Mouse (Mus musculus) forebrain, embryonic 10.5 days (tissue): Measurements from ENCODE around the gene Hipk2. TPM values are rescaled to one million over a fixed set of nuclear protein-coding genes. Genes with fewer than 3 reads are reported as not detected.
A peak's percentile ranks its signal among the peaks of the same experiment; 100 is the strongest.

ENCODE experiments used
- DNase-seq: peaks from one replicate; pipeline ENCODE4 v3.0.0-alpha.2; 2017; ENCODE audit warnings: low spot score; ENCODE audit errors: extremely low spot score
- H3K27ac ChIP-seq: fragments of 300-500 bp; sonication (generic); 2 replicates; pipeline ENCODE4 v1.5.1; 2016; ENCODE audit warnings: mild to moderate bottlenecking
- H3K27me3 ChIP-seq: fragments of 300-500 bp; sonication (generic); 2 replicates; pipeline ENCODE4 v1.6.1; 2016; ENCODE audit warnings: mild to moderate bottlenecking; ENCODE audit not compliant: poor library complexity, severe bottlenecking
- H3K36me3 ChIP-seq: fragments of 300-500 bp; sonication (generic); replicated peaks from 2 replicates; pipeline ENCODE4 v1.6.1; 2016; ENCODE audit warnings: mild to moderate bottlenecking, moderate library complexity
- H3K4me1 ChIP-seq: fragments of 300-500 bp; sonication (generic); 2 replicates; pipeline ENCODE4 v1.6.1; 2016
- H3K4me3 ChIP-seq: fragments of 300-500 bp; sonication (generic); 2 replicates; pipeline ENCODE4 v1.5.1; 2016; ENCODE audit warnings: mild to moderate bottlenecking, moderate library complexity
- H3K9me3 ChIP-seq: fragments of 300-500 bp; sonication (generic); 2 replicates; pipeline ENCODE4 v1.6.1; 2016; ENCODE audit warnings: mild to moderate bottlenecking, moderate library complexity
- WGBS: fragments of 180-500 bp; shearing (Covaris S2); methylation state at CpG from one replicate; pipeline ENCODE4 v1.1.7; 2016; 5-methylcytosine and 5-hydroxymethylcytosine counted together
- polyA plus RNA-seq: library from polyadenylated mRNA; unstranded; fragments of >200 nt; fragmentation: Nextera tagmentation; extraction: Ambion mirVana; gene quantifications from 2 replicates; pipeline ENCODE4 v1.2.1, GENCODE M21; 2016

Gene Hipk2
- polyA plus RNA-seq, 1 experiment from 2014 or later, result 29.0 TPM

DNA sequence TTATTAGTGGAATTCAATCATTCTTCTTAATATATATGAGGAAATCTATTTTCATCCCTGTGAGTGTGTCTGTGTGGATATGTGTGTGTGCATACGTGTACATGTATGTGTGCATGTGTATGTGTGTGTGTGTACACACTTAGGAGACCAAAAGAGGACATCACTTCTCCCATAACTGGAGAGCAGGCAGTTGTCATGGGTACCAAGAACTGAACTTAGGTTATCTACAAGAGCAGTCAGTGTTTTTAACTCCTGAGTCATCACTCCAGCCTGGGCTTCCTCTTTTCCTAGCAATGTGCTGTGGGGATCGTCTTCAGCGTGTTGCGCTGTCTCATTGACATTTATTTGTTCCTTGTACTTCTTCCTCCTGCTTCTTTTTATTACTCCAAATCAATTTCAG lies 24.1 kb upstream of the Hipk2 start:
- Histone ChIP-seq H3K27me3 (no peaks in the 10 kb centered on the region), H3K9me3 (no peaks in the 10 kb centered on the region), H3K4me1 (peaks cover 11% of the 10 kb centered on the region), H3K27ac (no peak overlapping the region), H3K36me3 (no peaks in the 10 kb centered on the region), H3K4me3 (no peak overlapping the region)
- no peak for DNase-seq
- 94% methylated on average over 4 of the region's 4 CpGs for WGBS

- Histone ChIP-seq H3K36me3 (no peaks in the 10 kb centered on the region), H3K27me3 (no peaks in the 10 kb centered on the region), H3K9me3 (no peaks in the 10 kb centered on the region), H3K4me1 (peaks cover 11% of the 10 kb centered on the region), H3K27ac (no peak overlapping the region), H3K4me3 (no peak overlapping the region)
- DNase-seq, result no peak
- 63% methylated on average over 3 of the region's 3 CpGs for WGBS
Measured at GRCm38 (mm10) chr6:38893615-38894014, 17.6 kb upstream of the Hipk2 start.

DNA sequence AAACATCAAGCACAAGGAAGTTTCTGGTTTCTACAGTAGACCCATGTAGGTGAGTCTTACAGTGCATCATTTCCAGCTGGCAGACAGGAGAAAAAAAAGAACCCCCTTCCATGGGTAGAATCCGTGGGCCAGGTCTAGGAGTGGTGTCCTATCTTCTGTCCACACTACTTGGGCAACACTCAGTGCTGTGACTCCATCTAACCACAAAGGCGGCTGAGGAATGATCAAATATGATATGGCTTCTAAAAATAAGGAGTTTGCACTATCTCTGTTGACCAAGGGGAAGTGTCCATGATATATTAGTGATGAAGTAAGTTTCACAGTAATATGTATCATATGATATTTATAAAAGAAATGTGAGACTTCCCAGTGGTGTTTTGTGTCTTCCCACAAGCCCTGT lies 16.1 kb upstream of the Hipk2 start:
- 83% methylated on average over 2 of the region's 2 CpGs for WGBS

GRCm38 (mm10) chr6:38889156-38889555 lies 13.2 kb upstream of the Hipk2 start:
- 77% methylated on average over 6 of the region's 6 CpGs for WGBS
- Histone ChIP-seq H3K9me3 (no peaks in the 10 kb centered on the region), H3K27ac (no peak overlapping the region), H3K4me1 (peaks cover 6% of the 10 kb centered on the region; the same call in 1 of the 2 replicates), H3K4me3 (no peak overlapping the region), H3K27me3 (no peaks in the 10 kb centered on the region), H3K36me3 (no peaks in the 10 kb centered on the region)
- no peak for DNase-seq

More for the DNA sequence above, 16.1 kb upstream of the Hipk2 start:
- Histone ChIP-seq H3K36me3 (no peaks in the 10 kb centered on the region), H3K4me3 (no peak overlapping the region), H3K4me1 (peaks cover 11% of the 10 kb centered on the region), H3K9me3 (no peaks in the 10 kb centered on the region), H3K27me3 (no peaks in the 10 kb centered on the region), H3K27ac (no peak overlapping the region)
- no peak for DNase-seq

DNA sequence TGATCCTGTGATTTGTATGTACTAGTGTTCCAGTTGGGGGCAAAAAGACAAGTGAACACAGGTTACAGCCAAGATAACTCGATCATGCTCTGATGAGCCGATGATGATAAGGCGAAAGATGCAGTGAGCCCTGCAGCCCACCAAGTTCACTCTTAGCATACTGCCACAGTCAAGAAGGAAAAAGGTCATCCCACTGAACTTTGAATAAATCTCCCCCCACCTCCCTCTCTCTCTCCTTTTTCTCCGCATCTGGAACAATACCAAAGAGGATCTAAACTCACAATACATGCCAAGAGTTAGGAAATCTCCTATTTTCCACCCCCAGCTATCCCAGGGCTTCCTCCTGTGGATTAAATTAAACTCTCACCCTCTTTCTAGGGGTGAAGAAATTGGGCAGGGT lies 11.5 kb upstream of the Hipk2 start:
- Histone ChIP-seq H3K27ac (no peak overlapping the region), H3K27me3 (0 out of 2 replicates have a peak, but pooled peaks cover 6% of the 10 kb centered on the region), H3K4me3 (no peak overlapping the region), H3K9me3 (no peaks in the 10 kb centered on the region), H3K4me1 (peaks cover 14% of the 10 kb centered on the region), H3K36me3 (no peaks in the 10 kb centered on the region)
- no peak for DNase-seq
- WGBS, result 87% methylated on average over 4 of the region's 4 CpGs

DNA sequence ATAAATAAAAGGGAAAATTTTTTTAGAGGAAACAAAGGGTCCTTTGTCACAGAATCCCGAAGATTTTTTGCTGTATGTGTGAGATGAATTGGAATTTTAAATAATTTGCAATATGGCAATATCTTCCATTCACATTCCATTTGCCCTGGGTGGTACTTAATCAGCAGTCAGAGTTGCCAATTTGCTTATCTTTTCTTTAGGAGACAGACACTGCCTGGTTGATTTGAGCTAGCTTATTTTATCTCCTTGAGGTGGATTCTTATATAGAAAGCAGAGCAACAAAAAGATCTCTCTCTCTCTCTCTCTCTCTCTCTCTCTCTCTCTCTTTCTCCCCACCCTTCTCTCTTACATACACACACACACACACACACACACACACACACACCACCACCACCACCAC lies 9.2 kb upstream of the Hipk2 start:
- no peak for DNase-seq
- Histone ChIP-seq H3K36me3 (no peaks in the 10 kb centered on the region), H3K9me3 (no peaks in the 10 kb centered on the region), H3K4me3 (no peak overlapping the region), H3K4me1 (peaks cover 19% of the 10 kb centered on the region), H3K27ac (no peak overlapping the region), H3K27me3 (peaks cover 18% of the 10 kb centered on the region; the same call in 1 of the 2 replicates)
- 89% methylated on average over 1 of the region's 1 CpGs for WGBS

DNA sequence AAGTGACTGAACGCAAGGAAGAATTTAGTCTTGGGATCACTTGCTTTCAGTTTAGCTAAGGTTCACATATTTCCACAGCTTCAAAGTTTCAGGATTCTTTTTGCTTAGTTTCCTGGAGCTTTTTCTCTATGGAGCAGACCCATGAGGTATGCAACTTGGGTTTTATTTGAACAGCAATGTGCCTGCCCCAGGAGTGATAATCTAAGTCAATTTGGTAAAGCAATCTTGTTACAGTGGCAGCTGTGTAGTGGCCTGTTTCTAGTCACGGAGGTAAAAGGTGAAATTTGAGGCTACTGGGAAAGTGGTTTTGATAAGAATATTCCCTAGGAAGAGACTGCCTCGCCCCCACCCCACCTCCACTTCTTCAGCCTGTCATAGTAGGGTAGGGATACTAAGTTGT lies 8.5 kb upstream of the Hipk2 start:
- Histone ChIP-seq H3K9me3 (no peaks in the 10 kb centered on the region), H3K27me3 (peaks cover 18% of the 10 kb centered on the region; the same call in 1 of the 2 replicates), H3K27ac (no peak overlapping the region), H3K4me3 (no peak overlapping the region), H3K4me1 (peaks cover 19% of the 10 kb centered on the region), H3K36me3 (no peaks in the 10 kb centered on the region)
- DNase-seq, result no peak
- WGBS, result 76% methylated on average over 3 of the region's 3 CpGs

- Histone ChIP-seq H3K9me3 (no peaks in the 10 kb centered on the region), H3K4me1 (peaks cover 17% of the 10 kb centered on the region), H3K4me3 (no peak overlapping the region), H3K27me3 (peaks cover 34% of the 10 kb centered on the region), H3K36me3 (no peaks in the 10 kb centered on the region), H3K27ac (no peak overlapping the region)
- no peak for DNase-seq
- WGBS, result 72% methylated on average over 6 of the region's 6 CpGs
Measured at GRCm38 (mm10) chr6:38882728-38883171, 6.8 kb upstream of the Hipk2 start.

- Histone ChIP-seq H3K27me3 (peaks cover 40% of the 10 kb centered on the region), H3K4me3 (no peak overlapping the region), H3K9me3 (no peaks in the 10 kb centered on the region), H3K27ac (no peak overlapping the region), H3K4me1 (peaks cover 18% of the 10 kb centered on the region), H3K36me3 (no peaks in the 10 kb centered on the region)
- WGBS, result 68% methylated on average over 6 of the region's 6 CpGs
- DNase-seq, result no peak
Measured at GRCm38 (mm10) chr6:38881975-38882374, 6.0 kb upstream of the Hipk2 start.

- no peak for DNase-seq
- H3K36me3 ChIP-seq, result no peaks in the 10 kb centered on the region
- 71% methylated on average over 2 of the region's 2 CpGs for WGBS
- no peak overlapping the region for H3K4me3 ChIP-seq
- H3K9me3 ChIP-seq, result no peaks in the 10 kb centered on the region
- no peak overlapping the region for H3K27ac ChIP-seq
- peaks cover 40% of the 10 kb centered on the region for H3K27me3 ChIP-seq
- peaks cover 22% of the 10 kb centered on the region for H3K4me1 ChIP-seq
Measured at GRCm38 (mm10) chr6:38881468-38881867, 5.5 kb upstream of the Hipk2 start.

GRCm38 (mm10) chr6:38877674-38878073 lies 1.7 kb upstream of the Hipk2 start:
- Histone ChIP-seq H3K4me1 (peaks cover 31% of the 10 kb centered on the region), H3K27me3 (peaks cover 34% of the 10 kb centered on the region), H3K9me3 (no peaks in the 10 kb centered on the region), H3K4me3 (no peak overlapping the region), H3K27ac (no peak overlapping the region), H3K36me3 (no peaks in the 10 kb centered on the region)
- no peak for DNase-seq
- WGBS, result 90% methylated on average over 2 of the region's 2 CpGs

GRCm38 (mm10) chr6:38875258-38876070 lies 501 bp downstream of the Hipk2 start, which contains the start of gene Tbxas1:
Tbxas1 (plus strand) TSS chr6:38875404.
- DNase-seq, result peak; percentile 59
- WGBS, result under 1% methylated on average over 73 of the region's 77 CpGs

DNA sequence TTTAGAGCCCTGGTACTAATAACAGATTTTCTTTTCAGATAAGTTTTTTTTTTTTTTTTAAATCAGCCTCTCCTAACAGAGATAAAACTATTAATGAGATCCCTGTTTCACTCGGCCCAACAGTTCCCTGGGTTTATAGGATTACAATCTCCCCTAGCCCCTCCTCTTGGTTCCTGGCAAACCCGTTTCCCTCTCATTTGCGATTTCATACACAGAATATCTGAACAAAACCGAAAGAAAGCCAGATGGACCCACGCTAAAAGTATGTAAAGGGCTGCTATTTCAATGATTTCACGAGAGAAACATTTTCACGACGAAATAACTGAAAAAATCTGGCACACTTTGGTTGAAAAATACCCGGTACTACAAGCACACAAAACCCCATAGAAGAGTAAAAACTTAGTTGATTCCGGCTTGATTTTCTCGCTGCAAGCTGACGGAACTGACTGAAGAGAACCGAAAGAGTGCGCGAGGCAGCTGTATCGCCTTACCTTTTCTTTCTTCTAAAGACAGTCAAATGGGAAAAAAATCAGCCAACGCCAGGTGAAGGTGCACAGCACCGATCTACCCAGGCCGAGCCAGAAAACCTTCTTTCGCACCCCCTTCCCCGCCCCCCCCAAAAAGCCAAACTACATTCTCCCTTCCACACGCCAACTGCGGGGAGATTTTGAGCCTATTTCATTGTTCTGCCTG lies 1.3 kb downstream of the Hipk2 start:
- H3K4me1 ChIP-seq, result peaks cover 56% of the 10 kb centered on the region
- under 1% methylated on average over 23 of the region's 23 CpGs for WGBS
- peak overlapping the region; percentile 100 for H3K27ac ChIP-seq
- peaks cover 2% of the 10 kb centered on the region; the same call in 1 of the 2 replicates for H3K36me3 ChIP-seq
- H3K9me3 ChIP-seq, result no peaks in the 10 kb centered on the region
- peak overlapping the region; percentile 99 for H3K4me3 ChIP-seq
- peaks cover 22% of the 10 kb centered on the region for H3K27me3 ChIP-seq
- DNase-seq, result no peak

More at GRCm38 (mm10) chr6:38875258-38876070, 501 bp downstream of the Hipk2 start, which contains the start of gene Tbxas1:
- peak within 1 kb of the TSS; percentile 100 for H3K27ac ChIP-seq
- no peaks in the 10 kb centered on the region for H3K9me3 ChIP-seq
- H3K4me1 ChIP-seq, result peaks cover 48% of the 10 kb centered on the region
- H3K4me3 ChIP-seq, result peak within 1 kb of the TSS; percentile 99
- H3K27me3 ChIP-seq, result peaks cover 22% of the 10 kb centered on the region
- H3K36me3 ChIP-seq, result no peaks in the 10 kb centered on the region; the same call in 1 of the 2 replicates
